Mouse (Mus musculus) fat pad, adult 2 months (tissue): ENCODE measurements around the gene Mipep.

ENCODE experiments used
- DNase-seq: peaks from one replicate; pipeline ENCODE4 v3.0.0-alpha.2; 2011; ENCODE audit warnings: low read depth, low spot score; ENCODE audit errors: extremely low read depth

Mipep gene

DNA sequence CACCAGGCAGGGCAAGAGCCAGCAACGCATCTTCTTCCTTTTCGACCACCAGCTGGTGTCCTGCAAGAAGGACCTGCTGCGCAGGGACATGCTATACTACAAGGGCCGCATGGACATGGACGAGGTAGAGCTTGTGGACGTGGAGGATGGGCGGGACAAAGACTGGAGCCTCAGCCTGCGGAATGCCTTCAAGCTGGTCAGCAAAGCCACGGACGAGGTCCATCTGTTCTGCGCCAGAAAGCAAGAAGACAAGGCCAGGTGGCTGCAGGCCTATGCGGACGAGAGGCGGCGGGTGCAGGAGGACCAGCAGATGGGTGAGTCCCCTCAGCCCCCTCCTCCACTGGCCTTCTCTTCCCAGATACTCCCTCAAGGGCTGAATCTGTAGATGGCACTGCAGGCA is 28.1 kb upstream of the Mipep start:
- DNase-seq: no peak

GRCm38 (mm10) chr14:60757265-60757664 is 27.1 kb upstream of the Mipep start:
- DNase-seq: no peak

- no peak for DNase-seq
Measured at GRCm38 (mm10) chr14:60757722-60758121, 26.7 kb upstream of the Mipep start.

GRCm38 (mm10) chr14:60759097-60759496 is 25.3 kb upstream of the Mipep start:
- no peak for DNase-seq

DNA sequence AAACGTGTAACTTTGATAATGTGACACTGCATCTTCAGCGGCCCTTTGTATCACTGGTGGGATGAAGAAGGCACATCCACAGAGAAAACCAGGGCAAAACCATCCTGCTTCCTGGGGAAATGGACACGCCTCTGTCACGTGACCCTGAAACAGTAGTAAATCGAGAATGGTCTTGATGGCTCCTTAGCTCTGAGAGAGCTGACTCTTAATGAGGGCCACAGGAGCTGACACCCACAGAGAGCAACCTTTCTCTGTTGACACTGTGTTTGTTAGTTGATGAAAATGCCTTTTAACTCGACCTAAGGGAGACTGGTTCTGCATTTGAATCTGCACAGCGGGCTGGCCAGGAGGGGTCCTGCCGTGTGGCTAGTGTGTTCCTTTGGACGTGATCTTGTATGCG is 22.6 kb upstream of the Mipep start:
- no peak for DNase-seq

DNA sequence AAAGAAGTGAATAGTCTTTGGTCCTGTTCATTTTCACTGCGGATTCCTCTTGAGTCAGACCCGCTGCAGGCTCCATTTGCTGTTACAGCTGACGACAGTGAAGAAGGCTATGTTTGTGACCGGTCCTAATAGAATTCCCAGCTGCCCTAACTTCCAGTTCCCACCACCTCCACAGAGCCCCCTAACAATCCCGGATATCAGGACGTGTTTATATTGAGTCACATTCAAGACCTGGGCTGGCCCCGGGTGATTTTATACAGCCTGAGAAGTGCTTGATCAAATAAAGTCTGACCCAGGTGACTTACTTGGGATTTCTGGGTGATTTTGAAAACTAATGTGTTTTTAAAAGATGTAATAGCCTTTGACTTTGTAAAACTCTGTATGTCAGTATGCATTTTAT is 21.6 kb upstream of the Mipep start:
- DNase-seq: no peak

DNA sequence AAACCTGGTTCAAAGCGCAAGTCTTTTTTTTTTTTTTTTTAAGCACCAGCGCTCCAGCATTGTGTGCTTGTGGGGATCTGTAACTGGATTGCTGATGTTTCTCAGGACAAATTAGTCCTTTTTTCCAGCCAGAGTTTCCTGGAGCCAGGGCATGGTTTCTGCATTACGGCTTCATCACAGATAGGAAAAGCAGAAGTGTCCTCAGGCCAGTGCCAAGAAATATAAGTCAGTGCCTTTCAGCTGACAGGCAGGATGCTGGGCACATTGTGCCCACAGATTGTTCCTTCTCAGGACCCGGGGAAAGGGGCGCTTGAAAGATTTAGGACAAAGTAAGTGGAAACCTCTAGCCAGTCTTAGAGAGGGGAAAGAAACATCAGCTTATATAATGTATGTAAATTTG is 20.6 kb upstream of the Mipep start:
- no peak for DNase-seq

DNA sequence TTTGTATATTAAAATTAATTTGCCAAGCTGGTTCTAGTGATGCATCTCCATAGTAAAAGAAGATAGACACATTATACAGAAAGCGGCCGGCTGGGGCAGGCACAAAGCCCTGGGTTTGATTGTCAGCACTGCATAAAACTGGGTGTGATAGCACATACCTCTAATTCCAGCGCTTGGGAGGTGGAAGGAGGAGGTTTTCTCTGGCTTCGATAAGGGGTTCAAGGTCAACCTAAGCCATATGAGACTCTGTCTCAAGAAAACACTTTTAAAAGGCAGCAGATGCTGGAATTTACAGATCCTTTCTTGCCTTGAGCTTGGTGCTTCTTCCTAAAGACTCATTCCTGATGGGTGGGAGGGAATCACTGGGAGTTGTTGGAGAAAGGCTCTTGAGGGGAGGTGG is 19.8 kb upstream of the Mipep start:
- DNase-seq: no peak

DNA sequence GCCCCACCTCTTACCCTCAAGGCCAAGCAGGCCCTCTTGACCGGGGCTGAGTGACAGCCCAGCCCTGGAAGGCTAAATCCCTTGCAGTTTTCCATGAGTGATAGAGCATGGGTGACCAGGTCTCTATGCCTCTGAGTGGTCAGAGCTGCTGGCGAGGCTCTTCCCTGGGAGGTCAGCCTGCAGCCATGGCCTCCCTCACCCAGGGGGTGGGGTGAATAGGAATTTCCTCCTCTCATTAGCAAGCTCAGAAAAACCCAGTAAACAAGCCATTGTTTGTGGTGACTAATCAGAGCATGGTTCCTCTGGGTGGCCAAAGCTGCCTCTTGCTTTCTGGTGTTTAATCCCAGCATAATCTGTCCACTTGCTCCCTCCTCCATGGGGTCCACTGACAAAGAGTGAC is 19.3 kb upstream of the Mipep start:
- DNase-seq: no peak

DNA sequence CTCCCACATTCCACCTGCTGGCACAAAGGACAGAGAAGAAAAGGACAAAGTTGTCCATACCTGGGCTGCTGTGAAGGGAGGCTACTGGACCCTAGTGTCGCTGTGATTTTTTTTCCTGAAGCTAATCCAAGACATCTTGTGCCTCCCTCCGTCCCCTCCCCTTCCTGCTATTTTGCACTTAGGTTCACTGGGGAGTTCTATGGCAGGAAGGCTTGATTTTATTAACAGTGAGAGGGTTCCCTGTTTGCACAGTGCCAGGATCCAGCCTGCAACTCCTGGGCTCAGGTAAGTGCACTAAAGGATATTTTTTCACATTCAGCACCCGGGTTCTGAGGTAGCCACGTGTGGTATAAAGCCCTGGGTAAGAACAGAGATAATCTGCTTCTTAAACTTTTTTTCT is 16.5 kb upstream of the Mipep start, which contains the start of gene C1qtnf9:
TSS of gene C1qtnf9 (plus strand) at position 251 of the 400 bp plus-strand sequence.
- DNase-seq: no peak

GRCm38 (mm10) chr14:60769340-60769739 is 15.0 kb upstream of the Mipep start:
- DNase-seq: no peak

DNA sequence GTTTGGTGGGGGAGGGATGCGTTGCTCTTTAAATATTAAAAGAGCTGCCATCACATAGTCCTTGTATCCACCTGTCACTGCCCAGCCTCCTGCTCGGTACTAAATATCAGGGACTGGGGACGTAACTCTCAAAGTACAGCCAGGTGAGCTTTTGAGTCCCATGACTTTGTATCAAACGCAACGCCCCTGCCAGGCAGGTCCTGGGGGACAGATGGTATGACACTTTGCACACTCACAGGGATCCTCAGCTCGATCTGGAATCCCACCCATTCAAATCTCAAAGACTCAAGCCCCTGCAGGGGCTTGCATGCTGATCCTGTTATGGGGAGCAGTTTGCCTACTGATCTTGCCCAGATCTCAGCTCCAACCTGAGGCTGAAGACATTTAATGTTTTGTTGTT is 13.8 kb upstream of the Mipep start:
- DNase-seq: no peak

DNA sequence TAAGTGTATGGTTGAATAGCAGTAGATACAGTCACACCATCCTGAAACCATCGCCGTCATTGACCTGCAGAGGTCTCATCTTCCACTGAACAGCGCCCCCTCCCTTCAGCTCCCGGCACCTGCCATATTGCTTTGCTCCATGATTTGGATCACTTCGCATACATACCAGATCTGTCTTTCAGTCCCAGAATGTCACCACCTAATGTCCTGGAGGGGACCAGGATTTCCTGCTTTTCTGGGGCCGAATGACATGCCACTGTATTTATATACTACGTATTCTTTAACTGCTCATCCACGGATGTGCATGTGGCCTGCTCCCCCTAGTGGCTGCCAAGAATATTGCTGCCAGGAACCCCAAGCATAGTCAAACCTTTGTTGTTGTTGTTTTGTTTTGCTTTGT is 13.3 kb upstream of the Mipep start:
- no peak for DNase-seq

GRCm38 (mm10) chr14:60773476-60773875 is 10.9 kb upstream of the Mipep start:
- no peak for DNase-seq

GRCm38 (mm10) chr14:60776521-60776920 is 7.9 kb upstream of the Mipep start:
- no peak for DNase-seq

DNA sequence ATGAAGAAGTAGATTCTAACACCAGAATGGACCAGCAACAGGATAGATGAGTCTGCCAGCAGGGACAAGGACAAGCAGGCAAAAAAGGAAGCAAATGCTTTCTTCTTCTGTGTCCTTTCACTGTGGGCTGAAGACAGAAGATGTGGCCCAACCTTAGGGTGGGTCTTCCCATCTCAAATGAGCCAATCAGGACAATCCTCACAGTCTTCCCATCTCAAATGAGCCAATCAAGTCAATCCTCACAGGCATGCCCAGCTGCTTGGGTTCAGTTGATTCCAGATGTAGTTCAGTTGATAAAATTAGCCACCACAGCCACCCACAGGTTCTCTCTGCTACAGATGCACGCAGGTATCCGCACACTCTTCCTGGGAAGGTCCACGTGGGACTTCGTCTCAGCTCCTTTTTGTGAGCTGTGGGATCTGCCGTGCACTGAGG is 6.9 kb upstream of the Mipep start:
- no peak for DNase-seq

GRCm38 (mm10) chr14:60779198-60779597 is 5.2 kb upstream of the Mipep start:
- no peak for DNase-seq

GRCm38 (mm10) chr14:60782121-60782656 is 2.2 kb upstream of the Mipep start:
- DNase-seq: no peak

GRCm38 (mm10) chr14:60783196-60783595 is 1.2 kb upstream of the Mipep start:
- no peak for DNase-seq

GRCm38 (mm10) chr14:60790103-60790502 is 5.7 kb downstream of the Mipep start:
- no peak for DNase-seq

DNA sequence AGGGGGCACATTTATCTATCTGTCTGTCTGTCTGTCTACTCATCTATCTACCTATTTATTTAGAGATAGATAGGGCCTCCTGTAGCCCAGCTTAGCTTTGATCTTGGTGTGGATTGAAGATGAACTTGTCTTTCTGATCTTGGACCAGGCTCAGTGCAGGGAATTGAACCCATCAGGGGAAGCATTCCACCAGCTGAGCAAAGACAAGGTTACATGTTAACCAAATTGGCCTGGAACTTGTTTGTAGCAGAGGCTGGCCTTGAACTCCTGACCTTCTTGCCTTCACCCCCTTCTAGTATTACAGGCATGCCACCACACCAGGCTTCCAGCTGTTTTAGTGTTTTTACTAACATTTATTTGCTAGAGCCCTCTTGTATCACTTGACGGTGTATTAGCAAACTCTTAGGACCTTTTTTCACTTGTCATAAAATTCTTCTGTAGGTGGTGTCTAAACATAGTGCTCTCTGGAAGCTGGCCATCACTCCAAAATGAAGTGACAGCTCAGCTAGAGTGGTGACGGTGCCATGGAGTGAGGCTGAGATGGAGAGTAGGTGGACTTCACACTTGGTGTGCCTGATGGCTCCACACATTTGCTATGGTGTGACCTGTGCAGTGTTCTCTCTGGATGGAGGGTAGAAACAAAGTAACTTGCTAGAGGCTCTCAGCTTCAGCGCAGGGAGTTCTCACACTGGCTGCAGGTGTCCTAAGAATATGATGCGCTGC is 12.4 kb downstream of the Mipep start:
- no peak for DNase-seq

DNA sequence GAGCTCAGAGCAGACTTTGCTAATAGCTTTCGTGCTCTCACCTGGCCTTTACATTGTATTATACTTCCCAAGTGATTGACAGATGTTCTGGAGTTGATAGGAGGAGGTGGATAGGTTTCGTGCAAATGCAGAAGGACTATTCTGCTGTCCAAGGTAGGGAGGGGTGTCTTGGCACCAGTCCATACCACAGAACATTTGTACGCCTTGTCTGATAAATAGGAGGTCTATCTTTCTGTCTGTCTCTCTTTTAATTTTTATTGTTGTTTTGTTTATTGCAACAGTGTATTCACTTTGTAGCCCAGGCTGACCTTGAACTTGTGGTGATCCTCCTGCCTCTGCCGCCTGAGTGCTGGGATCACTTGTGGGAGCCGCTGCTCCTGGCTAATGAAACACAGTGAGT is 13.2 kb downstream of the Mipep start:
- no peak for DNase-seq

- DNase-seq: no peak
Measured at GRCm38 (mm10) chr14:60798721-60799120, 14.3 kb downstream of the Mipep start.
